Mouse (Mus musculus): ENCODE data around the gene Uhrf1bp1l.

Gene Uhrf1bp1l

DNA sequence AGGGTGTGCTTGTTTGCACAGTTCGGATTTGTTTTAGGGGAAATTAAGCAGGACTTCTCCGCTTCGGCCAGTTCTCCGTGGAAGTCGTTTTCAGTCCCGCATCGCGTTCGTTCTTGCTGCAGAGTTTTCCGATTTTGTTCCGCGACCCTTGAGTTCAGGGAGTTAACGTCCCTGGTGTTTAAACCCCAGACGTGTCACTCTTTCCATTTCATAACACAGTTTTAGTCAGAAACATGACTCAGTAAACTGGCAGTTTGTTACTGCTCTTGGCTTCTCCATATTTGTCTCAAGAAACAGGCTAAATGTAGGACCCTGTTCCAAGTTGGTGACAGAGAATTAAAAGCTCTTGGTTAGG lies 852 bp downstream of the Uhrf1bp1l start:
- DNase-seq (ENCODE audit: low spot score), result peak; percentile 53

DNA sequence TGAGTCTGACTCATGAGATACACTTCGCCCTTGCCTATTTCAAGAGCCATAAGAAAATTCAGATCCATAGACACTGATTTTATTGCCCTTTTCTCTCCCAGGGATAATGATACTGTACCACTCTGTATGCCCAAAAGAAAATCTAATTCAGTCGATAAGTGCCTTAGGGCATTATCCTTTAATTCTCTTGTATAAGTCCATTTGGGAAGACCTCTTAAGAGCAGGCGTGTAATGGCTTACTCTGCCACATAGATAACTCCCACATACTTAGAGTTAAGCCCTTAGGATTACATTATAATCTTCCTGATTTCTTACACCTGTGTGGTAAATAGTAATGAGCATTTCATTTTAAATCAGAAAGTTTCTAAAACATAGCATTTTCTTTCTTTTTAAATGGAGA lies 1.8 kb downstream of the Uhrf1bp1l start:
- no peak for DNase-seq (ENCODE audit: low spot score)

DNA sequence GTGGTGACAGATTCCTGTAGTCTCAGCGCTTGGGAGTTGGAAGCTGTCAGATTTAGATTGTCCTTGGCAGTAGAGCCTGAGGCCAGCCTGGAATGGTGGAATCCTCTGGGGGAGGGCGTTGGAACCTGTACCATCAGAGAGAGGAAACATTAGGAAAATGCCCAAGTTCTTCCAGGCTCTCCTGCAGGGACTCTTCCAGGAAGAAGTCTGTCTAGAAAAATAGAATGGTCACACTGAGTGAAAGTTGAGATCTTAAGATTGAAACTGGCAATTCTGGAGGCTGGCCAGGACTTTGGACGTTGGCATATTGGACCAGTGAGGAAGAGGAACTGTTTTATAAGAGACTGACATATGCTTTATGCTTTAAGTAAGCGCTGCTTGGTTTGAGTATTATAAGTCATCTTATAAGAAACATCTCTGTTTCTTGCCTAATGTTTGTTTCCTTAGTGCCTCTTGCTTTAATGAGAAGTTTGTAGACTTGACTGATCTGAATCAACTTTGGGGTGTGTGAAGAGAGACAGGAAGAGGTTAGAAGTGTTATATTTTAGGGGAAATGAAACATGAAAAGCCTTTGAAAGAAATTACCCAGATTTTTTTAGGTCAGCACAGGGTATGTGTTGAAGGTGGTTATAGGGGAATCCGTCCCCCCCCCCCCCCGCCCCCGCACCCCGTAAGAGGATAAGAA lies 2.6 kb downstream of the Uhrf1bp1l start:
- DNase-seq (ENCODE audit: low spot score), result no peak

DNA sequence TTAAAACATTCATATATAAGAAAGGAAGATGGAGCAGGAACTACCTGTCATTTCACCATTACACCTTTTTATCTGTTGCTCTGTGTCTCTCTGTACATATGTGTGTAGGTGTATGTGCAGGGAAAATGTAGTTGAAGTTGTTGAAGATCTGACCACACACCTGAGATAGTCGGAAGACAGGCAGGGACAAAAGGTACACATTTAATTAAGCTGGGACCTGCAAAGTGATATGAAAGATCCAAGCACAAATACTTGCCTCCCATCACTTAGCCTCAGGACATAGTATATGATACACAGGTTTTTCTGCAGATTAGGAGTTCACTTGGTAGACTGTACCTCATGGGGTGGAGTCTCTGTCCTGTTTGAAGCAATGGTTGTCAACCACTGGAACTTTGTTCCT lies 3.1 kb downstream of the Uhrf1bp1l start:
- no peak for DNase-seq (ENCODE audit: low spot score)

DNA sequence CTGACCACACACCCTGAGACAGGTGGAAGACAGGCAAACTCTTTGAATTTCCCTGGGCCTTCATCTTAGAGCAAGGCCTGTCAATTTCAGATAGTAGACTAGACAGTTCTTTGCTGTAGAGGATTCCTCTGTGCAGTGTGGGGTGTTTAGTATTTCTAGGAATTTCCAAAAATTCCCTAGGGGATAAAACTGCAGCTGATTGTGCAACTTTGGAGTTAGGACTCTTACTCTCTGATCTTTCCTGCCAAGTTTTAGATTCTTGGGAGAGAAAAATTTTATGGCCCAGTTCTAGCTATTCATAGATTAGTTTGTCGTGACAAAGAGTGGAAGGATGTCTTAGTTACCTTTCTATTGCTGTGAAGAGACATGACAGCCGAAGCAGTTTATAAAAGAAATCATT lies 3.8 kb downstream of the Uhrf1bp1l start:
- DNase-seq (ENCODE audit: low spot score), result no peak

DNA sequence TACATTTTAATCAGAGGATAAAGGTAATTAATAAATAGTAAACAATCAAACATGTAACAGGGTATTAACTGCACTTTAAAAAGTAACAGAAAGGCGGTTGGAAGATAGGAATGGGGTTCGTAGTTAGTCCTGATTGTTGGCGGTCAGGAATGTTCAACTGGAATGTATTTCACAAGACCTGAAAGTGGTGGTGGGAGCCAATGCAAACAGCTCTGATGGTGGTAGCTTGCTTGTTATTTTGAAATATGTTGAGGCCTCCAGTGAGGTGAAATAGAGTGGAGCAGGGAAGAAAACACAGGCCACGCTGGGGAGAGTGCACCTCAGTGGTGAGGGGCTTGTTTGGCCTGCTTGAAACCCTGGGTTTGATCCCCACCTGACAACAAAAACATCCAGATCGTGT lies 6.3 kb downstream of the Uhrf1bp1l start:
- no peak for DNase-seq (ENCODE audit: low spot score)

DNA sequence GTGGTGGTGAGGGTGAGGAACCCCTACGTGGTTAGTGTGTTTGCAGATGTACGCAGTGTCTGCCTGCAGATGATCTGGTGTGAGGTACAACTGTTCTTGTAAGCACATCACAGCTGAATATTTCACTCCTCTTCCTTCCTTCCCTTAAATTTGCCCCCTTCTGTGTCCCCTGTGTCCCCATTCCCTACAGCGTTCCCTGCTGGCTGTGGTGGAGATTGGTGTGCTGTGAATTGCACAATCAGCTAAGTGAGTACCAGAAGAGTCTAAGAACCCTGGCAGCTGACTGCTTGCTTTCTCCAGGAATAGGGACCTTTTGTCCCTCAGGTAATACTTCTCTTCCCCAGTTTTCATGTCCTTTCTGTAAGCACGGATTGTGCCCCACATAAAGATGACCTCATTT lies 10.4 kb downstream of the Uhrf1bp1l start:
- DNase-seq (ENCODE audit: low spot score), result no peak

DNA sequence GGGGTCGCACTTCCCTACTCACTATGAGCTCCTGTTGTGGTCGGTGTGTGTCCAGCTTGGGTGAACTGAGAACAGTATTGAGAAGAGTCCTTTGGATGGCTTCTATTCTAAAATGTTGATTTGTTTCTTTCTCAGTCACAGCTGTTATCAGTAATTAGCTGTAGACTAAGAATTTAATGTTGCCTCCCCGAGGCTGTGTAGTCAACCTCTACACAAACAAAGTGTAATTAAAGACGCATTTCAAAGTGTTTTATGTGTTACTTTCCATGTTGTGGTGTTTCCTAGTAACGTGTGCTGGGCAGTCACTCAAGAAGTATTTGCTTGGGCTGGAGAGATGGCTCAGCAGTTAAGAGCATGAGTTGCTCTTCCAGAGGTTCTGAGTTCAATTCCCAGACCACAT lies 16.0 kb downstream of the Uhrf1bp1l start:
- DNase-seq (ENCODE audit: low spot score), result no peak

DNA sequence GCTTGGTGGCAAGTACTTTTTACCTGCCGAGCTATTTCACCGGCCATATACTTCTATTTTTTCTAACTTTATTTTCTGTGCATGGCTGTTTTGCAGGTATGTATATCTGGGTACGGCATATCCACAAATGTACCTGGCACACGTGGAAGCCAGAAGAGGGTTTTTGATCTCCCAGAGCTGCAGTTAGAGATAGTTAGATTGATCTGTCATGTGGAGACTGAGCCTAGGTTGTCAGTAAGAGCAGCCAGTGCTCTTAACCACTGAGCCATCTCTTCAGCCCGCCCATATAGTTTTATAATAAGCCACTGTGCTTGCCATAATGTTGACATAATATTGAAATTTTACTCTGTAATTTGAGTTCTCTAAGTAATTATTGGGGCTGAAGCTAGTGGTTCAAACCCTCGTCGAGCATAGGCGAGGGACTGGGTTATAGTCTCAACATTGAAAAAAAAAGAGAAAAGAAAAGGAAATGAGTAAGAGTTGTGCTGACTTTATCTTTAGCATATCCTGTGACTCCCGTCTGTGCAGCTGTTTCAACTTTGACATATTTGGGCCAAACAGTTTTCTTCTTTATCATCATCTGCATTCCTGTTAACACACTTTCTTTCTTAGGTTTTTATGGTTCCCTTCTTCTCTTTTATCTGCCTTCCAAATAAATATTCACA lies 19.8 kb downstream of the Uhrf1bp1l start:
- DNase-seq (ENCODE audit: low spot score), result no peak

DNA sequence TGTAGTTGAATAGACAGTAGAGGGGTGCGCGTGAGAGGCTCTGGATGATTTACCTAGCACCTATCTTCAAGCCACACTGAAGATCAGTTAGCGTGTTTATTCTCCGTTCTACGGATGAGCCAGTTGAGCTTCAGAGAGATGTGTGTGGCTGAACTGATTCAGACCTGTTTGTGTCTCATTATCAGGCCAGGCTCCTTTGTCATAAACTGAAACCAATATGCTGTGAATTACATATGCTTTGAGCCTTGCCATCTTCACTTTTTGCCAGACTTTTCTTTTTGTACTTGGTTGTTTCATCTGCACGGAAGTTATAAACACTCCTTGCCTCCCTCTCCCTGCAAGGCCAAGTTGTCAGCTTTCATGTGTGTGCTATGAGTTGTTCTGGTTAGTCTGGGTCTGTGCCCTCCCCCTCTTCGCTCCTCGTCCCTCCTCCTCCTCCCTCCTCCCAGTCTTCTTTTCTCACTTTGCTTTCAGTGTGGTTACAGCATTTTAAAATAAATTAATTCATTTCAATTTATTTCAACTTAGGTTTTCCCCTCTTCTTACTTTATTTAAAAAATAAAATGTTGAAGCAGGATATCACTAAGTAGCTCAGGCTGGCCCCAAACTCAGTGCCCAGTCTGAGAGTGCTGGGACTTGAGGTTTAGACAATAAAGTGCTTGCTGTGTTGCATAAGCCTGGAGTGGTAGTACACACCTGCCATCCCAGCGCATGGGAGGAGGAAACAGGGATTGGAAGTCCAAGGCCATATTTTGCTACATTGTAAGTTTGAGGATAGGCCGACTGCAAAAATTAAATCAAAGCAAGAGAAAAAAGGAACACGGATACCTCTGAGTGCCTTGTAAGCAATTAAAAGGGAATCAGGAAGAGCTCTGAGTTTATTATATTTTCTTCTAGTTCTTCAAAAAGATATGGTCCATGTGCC lies 21.3 kb downstream of the Uhrf1bp1l start:
- no peak for DNase-seq (ENCODE audit: low spot score)

DNA sequence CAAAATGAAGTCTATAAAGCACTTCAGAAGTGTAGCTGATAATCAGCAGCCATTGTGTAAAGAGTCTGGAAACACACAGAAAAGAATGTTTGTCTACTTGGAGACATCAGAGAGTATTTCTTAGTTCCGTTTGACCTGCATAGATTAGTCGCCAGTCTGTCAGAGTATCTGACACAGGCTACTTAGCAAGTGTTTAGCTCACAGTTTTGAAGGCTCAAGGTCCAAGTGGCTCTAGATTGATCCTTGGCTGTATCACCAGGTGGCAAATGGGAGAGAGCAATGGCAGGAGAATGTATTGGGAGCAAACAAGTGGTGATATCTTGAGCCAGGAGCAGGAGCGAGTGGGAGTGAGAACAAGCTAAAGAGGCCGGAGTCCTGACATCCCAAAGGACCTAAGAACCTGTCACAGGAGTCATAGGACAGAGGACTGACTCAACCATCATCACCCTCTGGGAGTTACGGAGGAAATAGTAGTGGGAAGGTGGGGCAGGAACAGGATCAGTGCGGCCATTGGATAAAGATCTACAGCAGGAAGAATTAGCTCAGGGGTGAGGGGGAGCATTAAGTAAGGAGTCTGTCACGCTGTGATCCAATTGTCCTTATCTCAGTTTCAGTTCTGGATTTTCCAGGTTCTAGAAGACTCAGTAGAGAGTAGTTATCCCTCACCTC lies 23.7 kb downstream of the Uhrf1bp1l start:
- DNase-seq (ENCODE audit: low spot score), result no peak

DNA sequence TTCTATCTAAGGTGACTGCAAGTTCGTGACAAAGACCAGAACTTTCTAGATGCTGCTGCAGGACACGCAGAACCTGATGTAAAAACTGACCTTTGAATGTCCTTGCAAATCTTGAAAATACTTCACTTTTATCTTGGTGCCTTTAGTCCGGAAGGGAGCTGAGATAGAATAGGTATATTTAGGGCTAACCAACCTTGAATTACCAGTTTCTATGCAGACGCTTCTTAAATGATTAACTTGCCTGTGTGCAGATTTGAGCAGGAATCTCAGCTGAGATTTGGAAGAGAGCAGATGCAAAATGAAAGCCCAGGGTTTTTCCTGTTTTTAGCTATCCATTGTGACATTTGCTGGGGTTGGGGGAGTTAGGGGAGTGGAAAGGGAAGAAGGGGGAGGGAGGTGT lies 24.3 kb downstream of the Uhrf1bp1l start:
- DNase-seq (ENCODE audit: low spot score), result no peak

DNA sequence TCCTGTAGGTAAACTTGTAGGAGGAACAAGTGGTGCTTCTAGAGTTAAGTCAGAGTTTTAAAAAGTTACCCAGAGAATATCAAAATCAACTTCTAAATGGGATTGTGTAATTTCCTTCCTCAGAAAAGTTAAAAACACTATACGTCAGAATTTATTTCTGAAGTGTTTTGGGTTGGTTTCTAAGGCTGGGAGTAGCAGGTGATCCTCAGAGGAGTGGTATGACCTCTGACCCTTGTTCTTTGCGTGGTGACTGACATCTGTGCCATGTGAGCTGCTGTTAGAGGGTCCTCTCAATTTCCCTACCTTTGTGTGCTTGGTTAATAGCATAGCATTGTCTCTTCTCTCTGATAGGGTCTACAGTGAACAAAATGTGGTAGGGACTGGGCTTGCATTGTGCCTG lies 27.1 kb downstream of the Uhrf1bp1l start:
- no peak for DNase-seq (ENCODE audit: low spot score)

DNA sequence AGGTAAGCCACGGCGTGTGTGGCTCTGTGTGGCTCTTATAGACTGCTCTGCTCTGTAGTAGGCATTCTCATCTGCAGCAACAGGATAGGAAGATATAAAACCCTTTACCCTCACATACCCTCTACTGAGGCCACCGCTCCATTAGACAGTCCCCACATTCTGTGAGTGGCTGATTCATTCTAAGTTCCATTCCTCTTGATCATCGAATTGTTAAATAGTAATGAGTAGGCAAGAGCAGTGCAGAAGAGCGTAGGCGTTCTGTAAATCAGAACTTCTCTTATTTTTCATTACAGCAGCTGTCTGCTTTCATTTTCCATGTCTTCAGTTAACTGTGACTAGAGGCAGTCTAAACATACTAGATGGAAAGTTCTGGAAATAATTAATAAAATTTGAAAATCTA lies 31.2 kb downstream of the Uhrf1bp1l start:
- no peak for DNase-seq (ENCODE audit: low spot score)

DNA sequence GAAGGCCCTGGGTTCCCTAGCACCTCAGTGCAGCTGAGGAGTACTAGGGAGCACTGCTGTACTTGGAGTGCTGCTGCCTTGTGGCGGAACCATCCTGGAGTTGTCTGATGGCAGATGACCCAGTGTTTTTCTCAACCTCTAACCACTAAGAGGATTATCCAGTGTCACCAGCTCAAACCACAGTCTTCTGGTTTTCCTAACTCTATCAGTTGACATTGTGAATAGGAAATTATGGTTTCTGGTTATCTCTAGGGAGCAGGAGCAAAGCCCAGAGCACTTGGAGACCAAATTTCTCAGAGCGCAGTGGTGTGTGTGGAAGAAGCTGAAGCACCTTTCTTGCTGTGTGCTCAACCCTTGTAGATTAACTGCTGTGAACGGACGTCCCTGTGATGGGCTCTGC lies 47.1 kb downstream of the Uhrf1bp1l start:
- no peak for DNase-seq (ENCODE audit: low spot score)

DNA sequence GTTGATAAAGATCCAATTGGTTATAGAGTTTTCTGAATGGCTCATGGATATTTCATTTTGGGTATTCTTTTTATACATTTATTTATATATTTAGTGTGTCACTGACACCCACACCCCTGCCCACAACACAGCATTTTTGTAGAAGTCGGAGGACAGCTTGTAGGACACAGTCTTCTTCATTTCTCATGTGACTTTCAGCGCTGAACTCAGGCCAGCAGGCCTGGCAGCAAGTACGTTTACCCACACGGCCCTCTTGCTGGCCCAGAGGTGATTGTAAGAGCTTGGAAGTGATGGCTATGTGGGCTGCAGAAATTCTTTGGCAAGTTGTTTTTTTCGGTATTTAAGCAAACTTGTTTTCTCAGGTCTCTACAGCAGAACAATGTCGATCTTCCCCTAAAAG lies 49.3 kb downstream of the Uhrf1bp1l start:
- DNase-seq (ENCODE audit: low spot score), result no peak

DNA sequence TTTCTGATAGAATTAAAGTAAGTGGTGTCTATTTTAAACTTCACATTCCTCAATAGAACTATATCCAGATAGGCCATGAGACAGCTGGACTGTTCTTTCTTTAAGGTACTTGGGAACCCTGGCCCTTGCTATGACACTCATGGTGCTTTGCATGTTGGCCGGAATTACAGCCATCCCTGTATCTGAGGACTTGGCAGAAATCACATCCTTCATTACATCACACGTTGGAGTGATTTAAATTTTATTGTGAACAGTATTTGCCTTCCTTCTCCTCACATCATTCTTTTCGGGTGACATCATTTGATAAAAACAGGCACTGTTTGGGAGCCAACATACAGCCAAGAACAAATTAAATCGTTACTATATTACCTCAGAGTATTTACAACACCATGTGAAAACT lies 74.4 kb downstream of the Uhrf1bp1l start:
- DNase-seq (ENCODE audit: low spot score), result no peak

DNA sequence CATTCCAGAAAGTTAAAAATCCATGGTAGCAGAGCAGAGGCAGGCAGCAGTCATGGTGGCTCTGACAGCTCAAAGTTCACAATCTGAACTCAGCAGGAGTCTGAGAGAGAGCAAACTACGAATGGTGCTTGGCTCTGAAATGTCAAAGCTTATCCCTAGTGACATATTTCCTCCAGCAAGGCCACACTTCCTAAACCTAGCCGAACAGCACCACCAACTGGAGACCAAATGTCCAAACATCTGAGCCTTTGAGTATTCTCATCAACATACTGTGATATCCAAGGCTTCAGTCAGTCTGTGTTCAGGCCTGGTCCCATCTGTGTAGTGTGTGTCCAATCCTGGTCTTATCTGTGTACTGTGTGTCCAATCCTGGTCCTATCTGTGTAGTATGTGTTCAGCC lies 79.1 kb downstream of the Uhrf1bp1l start:
- DNase-seq (ENCODE audit: low spot score), result peak; percentile 51

DNA sequence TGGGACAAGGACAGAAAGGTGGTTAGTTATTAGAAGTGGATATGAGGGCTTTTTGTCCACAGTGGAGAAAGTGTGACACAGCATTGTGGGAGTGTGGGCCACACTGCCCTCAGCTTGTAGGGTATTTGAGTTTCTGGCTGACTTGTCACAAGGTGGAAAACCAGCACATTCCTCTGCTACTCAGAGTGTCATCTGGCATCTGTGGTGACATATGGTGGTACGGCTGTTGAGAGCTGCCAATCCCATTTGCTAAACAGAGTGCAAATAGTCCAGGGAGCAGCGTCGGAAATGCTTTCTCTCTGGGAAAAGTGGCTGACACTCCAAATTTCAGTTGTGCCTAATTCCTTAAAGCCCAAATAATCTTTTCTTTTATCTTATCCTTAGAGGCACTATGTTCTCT lies 82.1 kb downstream of the Uhrf1bp1l start:
- no peak for DNase-seq (ENCODE audit: low spot score)

DNA sequence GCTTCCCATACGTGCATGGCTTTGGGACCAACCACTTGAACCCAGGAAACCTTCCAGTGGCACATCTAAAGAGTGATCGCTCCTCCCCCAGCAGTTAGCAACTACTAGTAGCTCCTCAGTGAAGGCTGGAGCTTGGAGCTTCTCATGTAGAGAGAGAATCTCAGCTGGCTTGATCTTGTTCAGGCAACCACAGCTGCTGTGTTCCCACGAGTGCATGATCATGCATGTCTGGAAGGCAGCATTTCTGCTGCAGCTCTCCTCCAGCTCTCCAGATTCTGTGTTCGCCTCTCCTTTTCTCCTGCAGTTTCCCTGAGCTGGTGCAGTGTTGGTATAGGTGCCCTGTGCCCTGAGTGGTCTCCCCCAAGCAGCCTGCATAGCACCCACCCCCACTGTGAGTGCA lies 87.5 kb downstream of the Uhrf1bp1l start:
- DNase-seq (ENCODE audit: low spot score), result no peak

DNA sequence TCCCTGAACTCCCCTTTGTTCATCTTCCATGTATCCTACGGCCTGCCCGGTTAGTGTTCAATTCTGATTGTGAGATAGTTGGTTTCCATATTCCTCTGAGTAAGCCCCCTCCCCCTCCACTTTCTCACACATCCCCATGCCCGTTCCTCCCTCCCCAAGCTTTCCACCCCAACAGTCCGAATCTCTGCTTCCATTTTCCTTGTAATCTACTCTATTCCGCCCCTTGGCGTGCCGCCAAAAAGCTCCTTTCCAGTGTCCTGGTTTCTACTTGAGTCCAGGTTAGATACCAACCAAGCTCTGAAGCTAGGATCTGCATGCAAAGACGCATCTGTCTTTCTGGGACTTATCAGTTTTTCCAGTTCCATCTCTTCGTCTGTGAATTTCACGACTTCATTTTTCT lies 88.4 kb downstream of the Uhrf1bp1l start:
- no peak for DNase-seq (ENCODE audit: low spot score)

DNA sequence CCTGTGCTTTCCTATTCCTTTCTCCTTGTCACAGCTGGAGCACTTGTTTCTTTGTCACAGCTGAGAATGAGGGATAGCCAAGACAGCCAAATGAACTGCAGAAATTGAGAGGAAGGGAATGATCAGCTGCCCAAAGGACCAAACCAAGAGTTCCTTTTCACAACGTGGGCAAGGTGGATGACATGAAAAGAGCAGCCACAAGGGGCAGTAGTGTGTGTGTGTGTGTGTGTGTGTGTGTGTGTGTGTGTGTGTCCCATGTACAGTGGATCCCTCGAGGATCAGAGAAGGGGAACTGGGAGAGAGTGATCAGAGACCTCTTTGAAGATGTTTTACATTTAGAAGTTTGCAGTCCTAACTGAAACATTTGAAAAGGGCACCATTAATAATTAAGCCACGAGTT lies 92.7 kb downstream of the Uhrf1bp1l start:
- DNase-seq (ENCODE audit: low spot score), result peak; percentile 2

DNA sequence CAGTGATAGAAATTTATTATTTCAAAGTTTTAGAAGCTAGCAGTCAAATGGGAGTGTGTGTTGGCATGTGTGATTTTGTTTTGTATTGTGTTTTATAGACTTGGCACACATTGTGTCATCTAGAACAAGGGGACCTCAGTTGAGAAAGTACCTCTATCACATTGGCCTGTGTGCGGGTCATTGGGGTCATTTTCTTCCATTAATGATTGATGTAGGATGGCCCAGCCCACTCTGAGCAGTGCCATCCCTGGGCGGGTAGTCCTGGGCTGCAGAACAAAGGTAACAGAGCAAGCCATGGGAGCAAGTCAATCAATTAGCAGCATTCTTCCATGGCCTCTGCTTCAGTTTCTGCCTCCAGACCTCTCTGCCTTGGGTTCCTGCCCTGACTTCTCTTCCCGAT lies 94.0 kb downstream of the Uhrf1bp1l start:
- no peak for DNase-seq (ENCODE audit: low spot score)
